Mouse (Mus musculus) urinary bladder, postnatal 36 days (tissue): Measurements from ENCODE around the gene Ptk6.

ENCODE experiments used
- DNase-seq, 2 experiments: peaks; one replicate each; pipeline ENCODE4 v3.0.0; 2022; ENCODE audit warnings: low spot score in 2 of 2, mixed read lengths in 1 of 2

Gene Ptk6

GRCm38 (mm10) chr2:181202422-181202821 lies at the start of gene Ptk6:
Ptk6 (minus strand) TSS chr2:181202789.
- no peak for DNase-seq

DNA sequence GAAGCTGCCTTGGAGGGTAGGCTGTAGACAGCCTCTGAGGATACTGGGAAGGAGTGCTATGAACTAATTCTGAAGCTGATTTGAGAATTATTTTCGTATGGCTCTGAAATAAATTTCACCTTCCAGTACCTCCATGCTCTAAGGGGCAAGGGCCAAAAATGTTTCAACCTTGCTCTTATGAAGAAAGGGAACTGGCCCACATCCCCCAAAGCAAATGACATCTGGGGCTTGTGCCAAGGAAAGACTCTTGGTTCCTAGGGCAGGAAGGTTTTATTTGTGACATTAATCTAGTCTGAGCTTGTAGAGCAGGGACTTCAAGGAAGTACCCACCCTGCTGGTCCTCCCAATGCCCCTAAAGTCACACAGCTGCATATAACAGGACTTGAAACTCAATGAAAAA lies 49.3 kb upstream of the Ptk6 start:
- DNase-seq, result no peak

- no peak for DNase-seq
Measured at GRCm38 (mm10) chr2:181249217-181249616, 46.6 kb upstream of the Ptk6 start.

GRCm38 (mm10) chr2:181245031-181245430 lies 42.4 kb upstream of the Ptk6 start:
- DNase-seq, result no peak

DNA sequence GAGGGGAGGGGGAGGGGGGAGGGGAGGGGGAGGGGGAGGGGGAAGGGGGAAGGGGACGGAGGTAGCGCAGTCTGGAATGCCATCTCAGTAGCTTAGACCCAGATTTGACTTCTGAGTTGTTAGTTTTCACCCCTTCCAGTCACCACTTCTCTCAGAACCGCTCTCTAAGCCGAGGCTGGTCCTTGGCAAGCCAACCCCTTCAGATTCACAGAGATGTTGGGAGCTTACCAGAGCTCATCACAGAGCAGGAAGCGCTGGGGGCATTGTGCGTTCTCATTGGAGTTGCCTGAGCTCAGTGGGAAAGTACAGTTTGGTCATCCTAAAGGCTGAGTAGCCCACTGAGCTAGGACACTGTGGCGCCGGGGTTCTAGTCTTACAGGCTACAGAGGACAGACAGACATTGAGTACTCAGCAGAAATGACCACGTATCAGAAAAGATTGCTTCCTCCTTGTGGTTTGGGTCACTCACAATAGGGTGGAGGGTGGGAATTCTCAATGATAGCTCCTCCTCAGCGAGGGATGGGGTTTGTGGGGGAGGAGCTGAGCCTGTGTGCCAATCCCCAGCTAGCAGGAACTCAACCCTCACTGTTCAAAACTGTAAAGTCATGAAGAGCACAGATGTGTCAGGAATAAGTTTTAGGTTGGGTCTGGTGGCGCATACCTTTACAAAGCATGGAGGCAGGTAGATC lies 41.3 kb upstream of the Ptk6 start:
- DNase-seq, result no peak

DNA sequence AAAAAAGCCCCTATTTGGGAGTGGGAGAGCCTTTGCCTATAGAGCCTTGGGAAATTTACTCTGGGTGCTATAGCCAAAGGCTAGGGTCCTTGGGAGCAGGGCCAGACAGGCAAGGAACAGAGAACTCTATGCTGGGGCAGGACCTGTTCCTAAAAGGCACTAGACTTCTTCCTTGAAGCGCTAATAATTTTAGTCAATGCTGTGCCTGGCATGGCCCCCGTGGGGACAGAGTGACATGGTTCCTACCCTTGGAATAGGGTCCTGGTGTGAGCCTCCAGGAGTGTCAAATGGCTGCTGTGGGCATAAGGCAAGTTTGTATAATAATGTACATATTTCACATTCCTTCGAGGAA lies 39.7 kb upstream of the Ptk6 start:
- no peak for DNase-seq

GRCm38 (mm10) chr2:181241602-181242313 lies 39.2 kb upstream of the Ptk6 start, which contains the start of gene Helz2:
Helz2 (minus strand) TSS chr2:181242027.
- DNase-seq, result peak; percentile 34 to 39

DNA sequence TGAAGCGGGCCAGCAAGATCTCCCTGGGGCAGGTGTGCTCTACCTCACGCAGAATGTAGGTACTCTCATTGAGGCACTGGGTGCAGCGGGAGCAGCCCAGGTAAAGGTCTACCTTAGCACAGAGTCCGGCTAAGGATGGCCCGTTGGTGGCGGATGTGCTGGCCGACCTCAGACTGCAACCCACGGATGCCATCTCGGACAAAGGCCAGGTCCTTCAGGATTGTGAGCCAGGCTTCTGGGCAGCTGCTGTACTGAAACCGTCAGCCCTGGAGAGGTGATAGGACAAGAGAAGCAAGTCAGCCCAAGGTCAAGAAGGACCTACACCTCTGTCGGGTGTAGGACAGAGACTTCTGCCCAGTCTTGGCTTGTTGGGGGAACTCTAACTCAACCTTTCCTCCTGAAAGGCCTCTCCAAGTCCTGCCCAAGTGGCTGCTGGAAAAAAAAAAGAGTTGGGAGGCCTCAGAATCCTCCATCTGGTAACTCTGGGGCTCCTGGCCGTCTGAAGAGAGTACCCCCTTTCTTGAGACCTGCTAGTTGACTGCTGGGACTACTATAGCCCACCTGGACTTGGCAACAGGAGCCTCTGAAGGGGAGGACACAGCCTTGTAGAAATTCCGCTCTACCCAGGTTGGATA lies 38.3 kb upstream of the Ptk6 start:
- DNase-seq, result no peak

DNA sequence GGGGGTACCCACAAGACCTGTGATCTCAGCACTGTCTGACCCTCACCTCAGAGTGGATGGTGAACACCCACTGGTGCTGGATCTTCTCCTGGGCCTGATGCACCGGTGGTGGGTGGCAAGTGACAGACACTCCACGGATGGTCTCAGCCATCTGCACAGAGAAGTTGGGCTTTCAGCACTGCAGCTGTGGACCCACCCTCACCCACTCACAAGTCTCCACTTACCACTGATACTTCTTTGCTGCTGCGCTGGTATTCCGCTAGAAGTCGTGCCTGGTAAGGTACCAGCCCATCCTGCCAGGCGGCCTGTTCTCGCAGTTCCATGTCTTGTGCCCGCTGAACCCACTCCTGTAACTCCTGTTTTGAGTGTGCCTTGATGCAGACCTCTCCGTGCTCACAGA lies 36.7 kb upstream of the Ptk6 start:
- DNase-seq, result no peak

GRCm38 (mm10) chr2:181238861-181239260 lies 36.3 kb upstream of the Ptk6 start:
- no peak for DNase-seq

DNA sequence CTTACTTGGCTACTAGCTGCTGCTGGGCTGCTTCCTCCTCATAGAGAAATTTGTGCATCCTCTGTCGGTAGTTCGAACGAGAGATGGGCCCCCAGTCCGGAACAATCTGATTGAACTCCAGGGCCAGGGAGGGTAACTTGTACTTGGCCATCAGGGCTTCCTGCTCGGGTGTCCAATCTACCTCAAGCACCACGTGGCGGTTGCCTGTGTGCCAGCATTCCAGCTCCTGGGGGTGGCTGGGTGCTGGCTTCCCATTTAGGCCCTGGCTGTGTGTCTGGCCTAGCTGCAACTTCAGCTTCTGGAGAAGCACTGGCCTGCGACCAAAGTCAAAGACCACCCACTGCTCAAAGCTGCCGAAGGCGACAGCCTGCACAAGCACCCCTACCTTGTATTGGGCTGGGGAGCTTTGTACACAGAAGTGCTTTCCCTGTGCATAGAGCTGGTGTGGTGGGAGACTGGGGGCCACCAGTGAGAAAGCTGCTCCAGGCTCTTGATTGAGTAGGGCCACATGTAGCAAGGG lies 35.6 kb upstream of the Ptk6 start:
- no peak for DNase-seq

GRCm38 (mm10) chr2:181237251-181238014 lies 34.8 kb upstream of the Ptk6 start:
- no peak for DNase-seq

- DNase-seq, result no peak
Measured at GRCm38 (mm10) chr2:181235681-181236566, 33.3 kb upstream of the Ptk6 start.

DNA sequence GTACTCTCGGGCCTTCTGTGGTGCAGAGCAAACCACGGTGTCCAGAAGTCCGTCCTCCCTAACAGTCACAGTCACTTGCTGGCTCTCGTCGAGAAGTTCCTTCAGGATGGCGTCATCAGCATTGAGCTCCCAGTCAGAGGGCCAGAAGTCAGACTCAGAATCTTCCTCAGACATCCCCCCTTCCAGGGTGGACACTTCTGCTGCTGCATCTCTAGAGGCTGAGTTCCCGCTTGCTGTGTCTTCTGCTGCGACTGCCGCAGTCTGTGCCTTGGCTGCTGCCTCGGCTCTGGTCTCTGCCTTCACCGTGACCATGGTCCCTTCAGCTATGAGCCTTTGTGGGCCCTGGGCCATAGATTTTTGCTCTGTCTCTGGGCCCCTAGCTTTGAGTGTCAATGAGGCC lies 32.1 kb upstream of the Ptk6 start:
- DNase-seq, result no peak

DNA sequence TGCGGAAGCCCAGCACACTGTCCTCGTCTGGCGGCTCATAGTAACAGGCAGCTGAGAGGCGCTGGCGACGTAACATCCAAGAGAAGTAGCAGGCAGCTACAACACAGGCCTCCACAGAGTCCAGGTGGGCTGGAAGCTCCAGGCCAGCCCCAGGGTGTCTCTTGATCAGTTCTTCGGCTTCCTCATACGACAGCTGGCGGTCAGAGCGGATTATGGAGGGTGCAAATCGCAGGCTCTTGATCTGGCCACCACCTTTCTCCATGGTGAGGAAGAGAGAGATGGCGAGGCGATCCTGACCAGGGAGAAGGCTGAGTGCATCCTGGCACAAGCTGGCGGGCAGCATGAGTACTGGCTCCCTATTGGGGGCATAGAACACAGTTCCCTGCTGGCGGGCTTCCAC lies 30.9 kb upstream of the Ptk6 start:
- no peak for DNase-seq

GRCm38 (mm10) chr2:181231171-181231570 lies 28.6 kb upstream of the Ptk6 start:
- DNase-seq, result no peak

GRCm38 (mm10) chr2:181228335-181228734 lies 25.7 kb upstream of the Ptk6 start:
- DNase-seq, result no peak

GRCm38 (mm10) chr2:181227122-181227521 lies 24.5 kb upstream of the Ptk6 start:
- DNase-seq, result no peak

DNA sequence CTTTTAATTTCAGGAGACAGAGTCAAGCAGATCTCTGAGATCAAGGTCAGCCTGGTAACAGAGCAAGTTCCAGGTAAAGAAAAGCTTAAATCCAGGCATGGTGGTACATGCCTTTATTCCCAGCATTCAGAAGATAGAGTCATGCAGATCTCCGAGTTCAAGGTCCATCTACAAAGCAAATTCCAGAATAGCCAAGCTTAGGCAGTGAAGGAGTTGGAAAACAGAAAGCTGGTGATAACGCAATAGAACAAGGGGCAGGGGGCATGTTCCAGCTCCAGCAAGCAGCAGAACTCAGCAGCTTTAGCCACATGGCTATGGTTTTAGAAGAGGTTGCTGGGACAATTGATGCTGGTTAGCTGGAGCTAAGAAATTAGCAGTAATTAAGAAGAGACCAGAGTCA lies 22.4 kb upstream of the Ptk6 start:
- DNase-seq, result no peak

GRCm38 (mm10) chr2:181220361-181220760 lies 17.8 kb upstream of the Ptk6 start:
- DNase-seq, result no peak
